Mouse (Mus musculus) kidney, embryonic 15.5 days (tissue): ENCODE data around the gene Dld. TPM values are rescaled to one million over a fixed set of nuclear protein-coding genes. Genes with fewer than 3 reads are reported as not detected.

ENCODE experiments used
- ATAC-seq: fragments of 200-750 bp; cut with Nextera tagmentation; replicated peaks from 2 replicates; pipeline ENCODE4 v1.8.0; 2017; ENCODE audit warnings: moderate TSS enrichment; ENCODE audit not compliant: low FRiP score
- H3K27ac ChIP-seq: fragments of 300-500 bp; sonication (generic); 2 replicates; pipeline ENCODE4 v1.5.1; 2015; ENCODE audit warnings: mild to moderate bottlenecking, inconsistent platforms
- H3K27me3 ChIP-seq: fragments of 300-500 bp; sonication (generic); 2 replicates; pipeline ENCODE4 v1.6.1; 2015; ENCODE audit warnings: inconsistent platforms
- H3K36me3 ChIP-seq: fragments of 300-500 bp; sonication (generic); 2 replicates; pipeline ENCODE4 v1.6.1; 2015; ENCODE audit warnings: inconsistent platforms
- H3K4me1 ChIP-seq: fragments of 300-500 bp; sonication (generic); 2 replicates; pipeline ENCODE4 v1.6.1; 2015; ENCODE audit warnings: inconsistent platforms
- H3K4me2 ChIP-seq: fragments of 300-500 bp; sonication (generic); 2 replicates; pipeline ENCODE4 v1.6.1; 2015; ENCODE audit warnings: moderate library complexity, mild to moderate bottlenecking, inconsistent platforms
- H3K4me3 ChIP-seq: fragments of 300-500 bp; sonication (generic); replicated peaks from 2 replicates; pipeline ENCODE4 v1.5.1; 2015; ENCODE audit warnings: mild to moderate bottlenecking, inconsistent platforms
- H3K9ac ChIP-seq: fragments of 300-500 bp; sonication (generic); 2 replicates; pipeline ENCODE4 v1.6.1; 2015; ENCODE audit warnings: mild to moderate bottlenecking, inconsistent platforms
- H3K9me3 ChIP-seq: fragments of 300-500 bp; sonication (generic); replicated peaks from 2 replicates; pipeline ENCODE4 v1.6.1; 2016; ENCODE audit warnings: inconsistent platforms
- WGBS: fragments of 180-500 bp; shearing (Covaris S2); methylation state at CpG from one replicate; pipeline ENCODE4 v1.1.7; 2015; ENCODE audit warnings: mixed read lengths; 5-methylcytosine and 5-hydroxymethylcytosine counted together
- polyA plus RNA-seq: library from polyadenylated mRNA; unstranded; fragments of >200 nt; fragmentation: Nextera tagmentation; extraction: Ambion mirVana; gene quantifications from 2 replicates; pipeline ENCODE4 v1.2.1, GENCODE M21; 2015

The Dld gene
- polyA plus RNA-seq, 1 experiment from 2014 or later: 144 TPM

DNA sequence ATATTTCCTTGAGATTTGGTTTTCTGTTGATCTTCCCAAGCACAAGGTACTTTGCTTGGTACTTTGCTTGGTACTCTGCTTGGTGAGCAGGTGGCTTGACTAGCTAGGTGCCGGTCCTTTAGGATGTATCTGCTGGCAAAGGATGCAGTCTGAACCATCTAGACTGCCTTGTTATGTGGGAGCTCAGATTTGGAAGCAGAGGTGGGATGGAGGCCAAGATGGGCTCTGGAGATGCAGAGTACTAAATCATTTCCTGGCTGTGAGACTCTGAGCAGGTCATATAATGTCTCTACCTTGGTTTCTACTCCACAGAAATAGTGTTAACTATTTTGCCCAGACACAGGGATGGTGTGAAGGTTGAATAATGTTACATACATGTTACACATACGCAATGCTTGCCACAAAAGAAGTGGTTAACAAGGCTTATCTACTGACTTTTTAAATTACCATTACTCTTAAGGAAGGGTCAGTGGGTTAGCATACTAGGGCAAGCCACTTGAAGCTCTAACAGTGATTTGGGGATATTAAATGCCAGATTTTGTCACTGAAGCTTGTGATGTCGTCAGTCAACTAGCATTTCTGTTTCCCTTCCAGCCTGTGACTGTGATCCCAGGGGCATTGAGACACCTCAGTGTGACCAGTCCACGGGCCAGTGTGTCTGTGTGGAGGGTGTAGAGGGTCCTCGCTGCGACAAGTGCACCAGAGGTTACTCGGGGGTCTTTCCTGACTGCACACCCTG, 33.4 kb downstream of the Dld start:
- no peak for ATAC-seq
- 83% methylated on average over 7 of the region's 7 CpGs for WGBS
- Histone ChIP-seq H3K4me2 (no peak overlapping the region), H3K4me3 (no peak overlapping the region), H3K27ac (no peak overlapping the region), H3K4me1 (no peaks in the 10 kb centered on the region), H3K27me3 (no peaks in the 10 kb centered on the region), H3K9ac (no peak overlapping the region), H3K9me3 (no peaks in the 10 kb centered on the region), H3K36me3 (peaks cover 100% of the 10 kb centered on the region)

DNA sequence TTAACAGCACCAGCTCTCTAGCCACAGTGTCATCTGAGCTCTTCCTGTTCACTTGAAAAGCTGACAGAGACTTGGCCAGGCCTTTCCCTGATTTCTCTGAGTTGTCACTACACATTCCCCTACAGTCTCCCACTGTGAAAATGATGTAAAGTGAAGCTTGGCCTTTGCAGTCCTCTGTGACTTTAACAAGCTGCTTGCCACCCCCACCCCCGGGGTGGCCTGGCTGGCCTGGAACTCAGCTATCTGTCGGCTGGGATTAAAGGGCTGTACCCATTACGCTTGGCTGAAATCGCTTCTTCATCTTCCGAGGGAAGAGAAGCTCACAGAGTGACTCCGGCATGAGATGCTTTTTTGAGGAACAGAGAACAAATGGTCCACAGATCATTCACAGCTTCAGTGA, 35.3 kb downstream of the Dld start:
- Histone ChIP-seq H3K4me1 (no peaks in the 10 kb centered on the region), H3K9ac (no peak overlapping the region), H3K4me3 (no peak overlapping the region), H3K9me3 (no peaks in the 10 kb centered on the region), H3K4me2 (no peak overlapping the region), H3K36me3 (peaks cover 100% of the 10 kb centered on the region), H3K27me3 (no peaks in the 10 kb centered on the region), H3K27ac (no peak overlapping the region)
- 82% methylated on average over 6 of the region's 6 CpGs for WGBS
- no peak for ATAC-seq

DNA sequence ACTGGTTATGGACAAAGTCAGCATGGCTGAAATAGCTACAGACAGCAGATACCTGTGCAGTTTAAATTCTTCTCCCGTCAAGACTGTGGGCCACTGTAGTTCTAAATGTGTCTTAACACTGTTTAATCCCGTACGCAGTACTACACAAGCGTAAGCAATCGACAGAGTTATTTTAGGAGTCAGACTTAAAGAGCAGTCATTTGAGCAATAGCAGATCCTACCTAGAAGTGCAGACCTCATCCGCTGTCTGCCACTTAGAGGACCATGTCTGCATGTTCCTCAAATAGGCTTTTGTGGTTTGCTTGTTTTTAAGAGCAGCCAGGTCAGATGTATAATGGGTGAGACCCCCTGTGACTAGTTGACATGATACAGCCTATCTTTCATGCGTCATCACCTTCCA, 36.9 kb downstream of the Dld start:
- no peak overlapping the region for H3K4me3 ChIP-seq
- H3K9me3 ChIP-seq: no peaks in the 10 kb centered on the region
- no peak overlapping the region for H3K27ac ChIP-seq
- no peak overlapping the region for H3K9ac ChIP-seq
- ATAC-seq: no peak
- H3K4me1 ChIP-seq: no peaks in the 10 kb centered on the region
- peaks cover 100% of the 10 kb centered on the region for H3K36me3 ChIP-seq
- WGBS: 95% methylated on average over 7 of the region's 7 CpGs
- no peak overlapping the region for H3K4me2 ChIP-seq
- H3K27me3 ChIP-seq: no peaks in the 10 kb centered on the region

DNA sequence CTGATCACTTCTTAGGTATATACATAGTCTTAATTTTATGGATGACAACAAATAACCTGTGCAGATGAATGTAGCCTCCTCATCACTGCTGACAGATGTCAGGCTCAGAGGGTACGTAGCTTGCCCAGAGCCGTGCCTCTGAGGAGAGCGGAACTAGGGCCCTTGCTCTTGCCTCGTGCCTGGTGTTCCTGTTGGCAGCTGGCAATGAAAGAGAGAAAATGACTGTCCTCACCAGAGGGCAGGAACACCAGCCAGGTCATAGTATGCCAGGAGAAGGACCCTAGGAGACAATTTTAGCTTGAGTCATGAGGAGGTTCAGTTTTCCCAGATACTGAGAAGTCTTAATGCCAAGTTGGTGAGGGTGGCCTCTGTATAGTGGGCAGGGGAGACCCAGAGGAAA, 38.1 kb downstream of the Dld start:
- no peak for ATAC-seq
- H3K9ac ChIP-seq: no peak overlapping the region
- no peak overlapping the region for H3K27ac ChIP-seq
- peaks cover 100% of the 10 kb centered on the region for H3K36me3 ChIP-seq
- no peak overlapping the region for H3K4me3 ChIP-seq
- no peaks in the 10 kb centered on the region for H3K27me3 ChIP-seq
- no peaks in the 10 kb centered on the region for H3K4me1 ChIP-seq
- no peak overlapping the region for H3K4me2 ChIP-seq
- WGBS: 95% methylated on average over 4 of the region's 4 CpGs
- H3K9me3 ChIP-seq: no peaks in the 10 kb centered on the region

DNA sequence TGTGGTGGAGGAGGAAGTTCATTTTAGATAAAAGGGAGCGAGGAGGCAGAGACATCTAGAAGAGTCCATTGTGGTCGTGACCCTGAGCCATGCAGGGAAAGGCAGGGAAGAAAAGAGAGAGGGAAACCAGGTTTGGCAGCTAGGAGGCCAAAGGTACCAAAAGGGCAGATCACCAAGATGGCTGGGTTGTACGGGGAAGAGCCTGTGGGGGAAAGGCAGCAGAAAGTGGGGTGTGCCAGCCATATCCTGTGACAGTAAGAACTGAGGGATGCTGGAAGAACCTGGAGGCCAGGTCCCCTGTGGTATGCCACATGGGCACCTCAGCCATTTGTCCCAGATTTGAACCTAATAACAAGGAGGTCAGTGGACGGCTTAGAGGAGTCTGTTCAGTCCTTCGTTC, 39.0 kb downstream of the Dld start:
- Histone ChIP-seq H3K27ac (no peak overlapping the region), H3K9me3 (no peaks in the 10 kb centered on the region), H3K4me1 (no peaks in the 10 kb centered on the region), H3K4me3 (no peak overlapping the region), H3K36me3 (peaks cover 100% of the 10 kb centered on the region), H3K9ac (no peak overlapping the region), H3K4me2 (no peak overlapping the region), H3K27me3 (no peaks in the 10 kb centered on the region)
- 93% methylated on average over 5 of the region's 5 CpGs for WGBS
- ATAC-seq: no peak

DNA sequence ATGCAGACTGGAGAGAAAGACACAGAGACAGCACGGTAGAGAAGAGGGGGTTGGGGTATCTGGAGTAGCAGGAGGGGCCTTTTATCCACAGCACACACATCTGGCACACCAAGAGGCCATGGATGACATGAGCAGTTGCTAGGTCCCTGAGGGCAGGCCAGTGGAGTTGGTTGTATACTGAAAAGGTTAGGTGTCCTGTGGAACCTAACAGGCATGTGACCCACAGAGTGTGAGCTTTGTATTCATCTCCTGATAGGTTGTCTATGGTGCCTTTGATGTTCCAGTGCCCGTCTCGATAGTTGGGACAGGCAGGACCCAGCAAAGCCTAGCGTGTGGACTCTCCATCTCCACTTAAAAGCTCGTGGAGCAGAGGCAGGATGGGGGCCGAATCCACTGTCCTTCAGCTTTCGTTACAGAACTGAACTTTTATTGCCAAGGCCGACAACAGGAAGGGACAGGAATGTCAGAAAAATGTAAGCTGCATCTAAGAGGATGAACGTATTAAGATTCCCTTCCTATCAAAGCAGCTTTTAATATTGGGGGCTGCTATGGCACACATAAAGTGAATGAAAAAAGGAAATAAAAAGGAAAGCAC, 39.5 kb downstream of the Dld start:
- 87% methylated on average over 9 of the region's 9 CpGs for WGBS
- Histone ChIP-seq H3K4me3 (no peak overlapping the region), H3K4me2 (no peak overlapping the region), H3K9me3 (no peaks in the 10 kb centered on the region), H3K27me3 (no peaks in the 10 kb centered on the region), H3K27ac (no peak overlapping the region), H3K4me1 (no peaks in the 10 kb centered on the region), H3K36me3 (peaks cover 100% of the 10 kb centered on the region), H3K9ac (no peak overlapping the region)
- ATAC-seq: no peak

DNA sequence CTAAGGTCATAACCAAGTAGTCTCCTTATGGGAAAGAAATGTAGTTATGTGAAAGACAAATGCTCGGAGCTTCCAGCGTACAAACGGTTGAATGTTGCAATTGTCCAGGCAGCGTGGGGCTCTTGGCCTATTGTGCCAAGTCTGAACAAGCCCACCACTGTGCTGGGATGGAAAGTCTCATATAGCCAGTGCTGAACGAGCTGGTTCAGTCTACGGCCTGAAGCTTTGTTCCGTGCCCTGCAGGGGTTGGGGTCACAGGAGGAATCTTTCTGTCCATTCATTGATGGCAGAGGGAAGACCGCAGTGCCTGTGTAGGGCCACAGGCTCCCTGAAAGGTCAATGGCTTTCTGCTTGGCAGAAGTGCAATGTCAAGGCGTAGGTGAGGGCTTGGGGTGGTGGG, 40.6 kb downstream of the Dld start:
- ATAC-seq: no peak
- Histone ChIP-seq H3K4me1 (no peaks in the 10 kb centered on the region), H3K27ac (no peak overlapping the region), H3K36me3 (peaks cover 100% of the 10 kb centered on the region), H3K9ac (no peak overlapping the region), H3K4me2 (no peak overlapping the region), H3K27me3 (no peaks in the 10 kb centered on the region), H3K4me3 (no peak overlapping the region), H3K9me3 (no peaks in the 10 kb centered on the region)
- 93% methylated on average over 9 of the region's 9 CpGs for WGBS

DNA sequence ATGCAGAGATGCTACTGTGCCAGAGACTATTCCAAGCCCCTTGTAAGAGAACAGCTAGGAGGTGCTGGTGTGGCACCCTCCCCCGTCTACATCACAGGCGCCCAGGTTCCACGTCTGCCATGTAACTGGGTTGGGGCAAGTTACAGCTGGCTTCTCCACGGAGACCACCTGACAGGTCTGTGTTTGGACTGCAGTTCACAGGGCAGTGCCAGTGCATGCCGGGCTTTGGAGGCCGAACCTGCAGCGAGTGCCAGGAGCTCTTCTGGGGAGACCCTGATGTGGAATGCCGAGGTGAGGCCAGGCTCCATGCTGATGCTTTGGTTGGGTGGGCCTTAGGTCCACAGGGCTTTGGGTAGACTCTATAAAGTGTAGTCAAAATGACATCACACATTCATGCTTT, 43.5 kb downstream of the Dld start:
- Histone ChIP-seq H3K4me2 (no peak overlapping the region), H3K36me3 (peaks cover 100% of the 10 kb centered on the region), H3K4me1 (no peaks in the 10 kb centered on the region), H3K9me3 (no peaks in the 10 kb centered on the region), H3K9ac (no peak overlapping the region), H3K27ac (no peak overlapping the region), H3K4me3 (no peak overlapping the region), H3K27me3 (no peaks in the 10 kb centered on the region)
- 95% methylated on average over 8 of the region's 8 CpGs for WGBS
- no peak for ATAC-seq

DNA sequence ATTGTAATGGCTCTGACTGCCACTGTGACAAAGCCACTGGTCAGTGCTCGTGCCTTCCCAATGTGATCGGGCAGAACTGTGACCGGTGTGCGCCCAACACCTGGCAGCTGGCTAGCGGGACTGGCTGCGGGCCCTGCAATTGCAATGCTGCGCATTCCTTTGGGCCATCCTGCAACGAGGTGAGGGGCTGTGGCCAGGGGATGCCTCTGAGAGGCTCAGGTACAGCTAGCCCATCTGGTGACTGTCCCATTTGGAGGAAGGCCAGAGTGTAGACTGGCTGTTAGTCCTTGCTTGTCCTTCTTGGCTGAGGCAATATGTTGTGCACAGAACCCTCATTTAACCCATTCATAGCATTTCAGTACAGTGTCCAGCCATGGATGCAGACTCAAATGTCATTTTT, 44.2 kb downstream of the Dld start:
- H3K9ac ChIP-seq: no peak overlapping the region
- H3K36me3 ChIP-seq: peaks cover 100% of the 10 kb centered on the region
- 94% methylated on average over 8 of the region's 8 CpGs for WGBS
- H3K27me3 ChIP-seq: no peaks in the 10 kb centered on the region
- H3K4me1 ChIP-seq: no peaks in the 10 kb centered on the region
- H3K27ac ChIP-seq: no peak overlapping the region
- H3K9me3 ChIP-seq: no peaks in the 10 kb centered on the region
- no peak; the same call in 1 of the 2 replicates for ATAC-seq
- H3K4me3 ChIP-seq: no peak overlapping the region
- H3K4me2 ChIP-seq: no peak overlapping the region

DNA sequence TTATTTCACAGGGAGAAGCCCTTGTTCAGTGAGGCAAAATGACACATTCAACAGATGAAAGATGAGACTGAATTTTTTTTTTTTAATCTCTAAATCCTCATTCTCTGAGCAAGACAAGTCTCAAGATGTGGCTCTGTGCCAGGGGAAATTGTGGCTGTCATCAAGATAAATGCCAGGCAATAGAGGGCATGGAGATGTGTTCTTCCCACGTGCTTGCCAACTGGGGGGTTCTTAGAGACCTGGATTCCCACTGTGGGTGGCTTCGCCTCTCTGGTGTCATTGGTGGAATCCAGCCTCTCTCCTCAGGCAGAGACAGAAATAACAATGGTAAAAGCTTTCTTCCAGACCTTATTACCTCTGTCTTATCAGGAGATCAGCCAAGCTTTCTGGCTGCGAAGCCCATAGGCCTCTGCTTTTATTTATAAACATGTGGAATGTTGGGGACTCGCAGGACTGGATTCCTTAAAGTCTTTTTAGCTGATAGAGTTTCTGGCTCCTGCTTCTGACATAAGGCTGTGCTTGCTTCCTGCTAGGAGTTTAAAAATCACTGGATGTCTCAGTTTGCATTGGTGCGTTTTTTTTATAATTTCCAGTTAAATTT, 45.1 kb downstream of the Dld start:
- Histone ChIP-seq H3K4me1 (0 out of 2 replicates have a peak, but pooled peaks cover 3% of the 10 kb centered on the region), H3K27me3 (no peaks in the 10 kb centered on the region), H3K4me2 (no peak overlapping the region), H3K27ac (0 out of 2 replicates have a peak overlapping the region, but pooled peaks have one; percentile 37), H3K36me3 (peaks cover 100% of the 10 kb centered on the region), H3K9me3 (no peaks in the 10 kb centered on the region), H3K9ac (no peak overlapping the region), H3K4me3 (no peak overlapping the region)
- ATAC-seq: no peak
- WGBS: 72% methylated on average over 5 of the region's 5 CpGs

DNA sequence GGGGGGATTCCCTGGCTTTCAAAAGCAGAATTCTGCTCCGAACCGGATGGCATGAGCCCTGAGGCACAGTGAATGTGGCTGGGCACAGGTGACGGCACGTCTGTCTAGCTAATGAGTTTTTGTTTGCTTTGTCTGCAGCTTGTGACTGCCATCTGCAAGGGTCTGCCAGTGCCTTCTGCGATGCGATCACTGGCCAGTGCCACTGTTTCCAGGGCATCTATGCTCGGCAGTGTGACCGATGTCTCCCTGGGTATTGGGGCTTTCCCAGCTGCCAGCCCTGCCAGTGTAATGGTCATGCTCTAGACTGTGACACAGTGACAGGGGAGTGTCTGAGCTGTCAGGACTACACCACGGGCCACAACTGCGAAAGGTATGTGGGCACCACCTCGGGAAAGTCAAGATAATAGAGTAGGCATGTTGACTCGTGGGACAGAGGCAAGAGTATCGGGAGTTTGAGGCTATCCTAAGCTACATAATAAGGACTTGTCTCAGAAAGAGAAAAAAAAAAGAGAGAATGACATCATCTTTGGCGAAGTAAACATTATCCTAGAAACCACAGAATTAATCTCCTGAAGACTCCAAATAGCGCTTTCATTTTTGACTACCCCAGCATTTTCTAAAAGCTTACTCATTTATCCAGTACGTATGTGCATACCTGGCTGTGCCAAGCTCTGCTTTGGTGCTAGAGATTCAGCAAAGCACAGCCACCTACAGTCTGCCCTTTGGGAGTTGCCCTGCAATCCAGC, 48.3 kb downstream of the Dld start:
- WGBS: 91% methylated on average over 16 of the region's 16 CpGs
- 0 out of 2 replicates have a peak, but pooled peaks cover 3% of the 10 kb centered on the region for H3K4me1 ChIP-seq
- no peaks in the 10 kb centered on the region for H3K9me3 ChIP-seq
- peaks cover 100% of the 10 kb centered on the region for H3K36me3 ChIP-seq
- H3K9ac ChIP-seq: no peak overlapping the region
- H3K27me3 ChIP-seq: no peaks in the 10 kb centered on the region
- no peak overlapping the region for H3K27ac ChIP-seq
- H3K4me3 ChIP-seq: no peak overlapping the region
- ATAC-seq: no peak
- no peak overlapping the region for H3K4me2 ChIP-seq

DNA sequence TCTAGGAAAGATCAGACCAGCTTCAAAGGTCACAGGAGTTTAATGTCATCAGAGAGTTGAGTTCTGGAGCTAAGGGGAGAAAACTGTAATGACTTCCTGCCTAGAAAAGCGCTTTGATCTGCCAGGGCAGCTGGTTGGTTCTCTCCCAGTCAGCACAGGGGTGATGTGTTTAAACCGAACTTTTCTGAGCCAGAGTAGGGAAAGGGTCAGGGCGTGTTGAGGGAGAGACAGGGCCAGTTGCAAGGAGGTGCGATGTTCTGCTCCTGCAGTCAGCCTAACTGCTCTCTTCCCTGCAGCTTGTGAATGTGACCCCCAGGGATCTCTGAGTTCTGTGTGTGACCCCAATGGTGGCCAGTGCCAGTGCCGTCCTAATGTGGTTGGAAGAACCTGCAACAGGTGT, 49.0 kb downstream of the Dld start:
- Histone ChIP-seq H3K9me3 (no peaks in the 10 kb centered on the region), H3K4me1 (peaks cover 8% of the 10 kb centered on the region), H3K4me2 (no peak overlapping the region), H3K36me3 (peaks cover 100% of the 10 kb centered on the region), H3K9ac (no peak overlapping the region), H3K27ac (0 out of 2 replicates have a peak overlapping the region, but pooled peaks have one; percentile 45), H3K27me3 (no peaks in the 10 kb centered on the region), H3K4me3 (no peak overlapping the region)
- WGBS: 70% methylated on average over 5 of the region's 5 CpGs
- ATAC-seq: no peak
